Mouse (Mus musculus): Measurements from ENCODE around the gene Parp6. TPM values are rescaled to one million over a fixed set of nuclear protein-coding genes. Genes with fewer than 3 reads are reported as not detected.
A peak's percentile ranks its signal among the peaks of the same experiment; 100 is the strongest.

Gene Parp6
- polyA plus RNA-seq, 2 experiments: 1.9 to 5.2 TPM

- peak; percentile 83 to 85 (median 84) for DNase-seq (ENCODE audit: low read depth in 3 of 3, low spot score in 3 of 3)
- peak; percentile 84 for ATAC-seq (ENCODE audit: insufficient read depth)
- no peak for TF ChIP-seq CTCF (IDR thresholded peaks at IDR 0.05; ENCODE audit: low read depth)
- TF ChIP-seq EP300 (IDR thresholded peaks at IDR 0.05; ENCODE audit: low read depth): no peak
- no peak within 1 kb of the TSS for H3K27ac ChIP-seq
- peaks cover 10 to 25% of the 10 kb centered on the region in 2 experiments for H3K4me1 ChIP-seq (replicated peaks; ENCODE audit: control insufficient read depth in 2 of 2, insufficient read depth in 2 of 2, low read length in 1 of 2)
- WGBS (ENCODE audit: insufficient replicate concordance): under 1% methylated on average over 46 of the region's 46 CpGs
- peak within 1 kb of the TSS; percentile 62 to 63 for H3K4me3 ChIP-seq (ENCODE audit: insufficient read depth in 1 of 2, low read depth in 2 of 2, low read length in 2 of 2)
- H3K4me2 ChIP-seq (ENCODE audit: low read depth): peak within 1 kb of the TSS; percentile 77
- peak within 1 kb of the TSS; percentile 39 for H3K9ac ChIP-seq (replicated peaks)
- peaks cover 33% of the 10 kb centered on the region for H3K27me3 ChIP-seq (ENCODE audit: control insufficient read depth, insufficient read depth, low read length)
- H3K36me3 ChIP-seq (replicated peaks; ENCODE audit: control insufficient read depth, insufficient read depth, low read depth): no peaks in the 10 kb centered on the region
- no peaks in the 10 kb centered on the region for H3K9me3 ChIP-seq (ENCODE audit: control insufficient read depth, low read length)
Observed at GRCm38 (mm10) chr9:59655958-59656634, 39.0 kb downstream of the Parp6 start, which contains the start of gene Pkm. Gene Pkm (plus strand): TSS chr9:59656368.

- peak overlapping the region; percentile 77 for H3K4me2 ChIP-seq (ENCODE audit: low read depth)
- WGBS (ENCODE audit: insufficient replicate concordance): 1% methylated on average over 65 of the region's 65 CpGs
- H3K9me3 ChIP-seq (ENCODE audit: control insufficient read depth, low read length): no peaks in the 10 kb centered on the region
- ATAC-seq (ENCODE audit: insufficient read depth): peak; percentile 13; the same call in 1 of the 2 replicates
- peak overlapping the region; percentile 39 for H3K9ac ChIP-seq (replicated peaks)
- peak overlapping the region; percentile 62 to 63 for H3K4me3 ChIP-seq (ENCODE audit: insufficient read depth in 1 of 2, low read depth in 2 of 2, low read length in 2 of 2)
- TF ChIP-seq EP300 (IDR thresholded peaks at IDR 0.05; ENCODE audit: low read depth): no peak
- peak; percentile 49 for TF ChIP-seq CTCF (IDR thresholded peaks at IDR 0.05; ENCODE audit: low read depth)
- H3K4me1 ChIP-seq (replicated peaks; ENCODE audit: control insufficient read depth in 2 of 2, insufficient read depth in 2 of 2, low read length in 1 of 2): peaks cover 18 to 30% of the 10 kb centered on the region in 2 experiments
- no peaks in the 10 kb centered on the region for H3K36me3 ChIP-seq (replicated peaks; ENCODE audit: control insufficient read depth, insufficient read depth, low read depth)
- peak in 1 of 3 experiments; percentile 29 for DNase-seq (ENCODE audit: low read depth in 3 of 3, low spot score in 3 of 3)
- H3K27me3 ChIP-seq (ENCODE audit: control insufficient read depth, insufficient read depth, low read length): peaks cover 33% of the 10 kb centered on the region
- no peak overlapping the region for H3K27ac ChIP-seq
Observed at GRCm38 (mm10) chr9:59656635-59657617, 39.8 kb downstream of the Parp6 start.

- no peak for DNase-seq (ENCODE audit: low read depth in 3 of 3, low spot score in 3 of 3)
- peaks cover 33% of the 10 kb centered on the region for H3K27me3 ChIP-seq (ENCODE audit: control insufficient read depth, insufficient read depth, low read length)
- no peak overlapping the region for H3K9ac ChIP-seq (replicated peaks)
- TF ChIP-seq CTCF (IDR thresholded peaks at IDR 0.05; ENCODE audit: low read depth): no peak
- no peak for TF ChIP-seq EP300 (IDR thresholded peaks at IDR 0.05; ENCODE audit: low read depth)
- H3K9me3 ChIP-seq (ENCODE audit: control insufficient read depth, low read length): no peaks in the 10 kb centered on the region
- peak overlapping the region; percentile 77 for H3K4me2 ChIP-seq (ENCODE audit: low read depth)
- H3K36me3 ChIP-seq (replicated peaks; ENCODE audit: control insufficient read depth, insufficient read depth, low read depth): no peaks in the 10 kb centered on the region
- peak overlapping the region; percentile 9 to 62; a peak in 3 of 4 replicates for H3K4me3 ChIP-seq (ENCODE audit: insufficient read depth in 1 of 2, low read depth in 2 of 2, low read length in 2 of 2)
- ATAC-seq (ENCODE audit: insufficient read depth): no peak
- 22% methylated on average over 4 of the region's 4 CpGs for WGBS (ENCODE audit: insufficient replicate concordance)
- peaks cover 19 to 31% of the 10 kb centered on the region in 2 experiments for H3K4me1 ChIP-seq (replicated peaks; ENCODE audit: control insufficient read depth in 2 of 2, insufficient read depth in 2 of 2, low read length in 1 of 2)
- H3K27ac ChIP-seq: no peak overlapping the region
Observed at GRCm38 (mm10) chr9:59658146-59658545, 41.1 kb downstream of the Parp6 start.

- H3K27ac ChIP-seq: no peak overlapping the region
- TF ChIP-seq CTCF (IDR thresholded peaks at IDR 0.05; ENCODE audit: low read depth) (peak; percentile 94), EP300 (IDR thresholded peaks at IDR 0.05; ENCODE audit: low read depth) (no peak)
- H3K9me3 ChIP-seq (ENCODE audit: control insufficient read depth, low read length): no peaks in the 10 kb centered on the region
- DNase-seq (ENCODE audit: low read depth in 3 of 3, low spot score in 3 of 3) (peak; percentile 65 to 79 (median 65)), ATAC-seq (ENCODE audit: insufficient read depth) (peak; percentile 23; the same call in 1 of the 2 replicates)
- H3K27me3 ChIP-seq (ENCODE audit: control insufficient read depth, insufficient read depth, low read length): peaks cover 39% of the 10 kb centered on the region
- peaks cover 12 to 22% of the 10 kb centered on the region in 2 experiments; a peak in 3 of 4 replicates for H3K4me1 ChIP-seq (replicated peaks; ENCODE audit: control insufficient read depth in 2 of 2, insufficient read depth in 2 of 2, low read length in 1 of 2)
- 30% methylated on average over 14 of the region's 14 CpGs for WGBS (ENCODE audit: insufficient replicate concordance)
- no peaks in the 10 kb centered on the region for H3K36me3 ChIP-seq (replicated peaks; ENCODE audit: control insufficient read depth, insufficient read depth, low read depth)
- peak overlapping the region; percentile 77 for H3K4me2 ChIP-seq (ENCODE audit: low read depth)
- H3K9ac ChIP-seq (replicated peaks): no peak overlapping the region
- no peak overlapping the region for H3K4me3 ChIP-seq (ENCODE audit: insufficient read depth in 1 of 2, low read depth in 2 of 2, low read length in 2 of 2)
Observed at GRCm38 (mm10) chr9:59659036-59660026, 42.2 kb downstream of the Parp6 start.
